Comparison of ENCODE assay signal across 23 mouse cellular contexts in genomic region chr1:43722459-43722858, GRCm38 (mm10). TPM values are rescaled to one million over a fixed set of nuclear protein-coding genes. Genes with fewer than 3 reads are reported as not detected.
DNase-seq lines count a peak whose midpoint lies in the region; TF ChIP-seq lines count a peak whose summit lies in the region.
"Had no signal": no experiment of that assay in that cellular context is flagged by ENCODE, and none has a peak within 500 bp of the region (broad histone marks: within the 10 kb centered on the region; RNA-seq: fewer than 3 reads in every experiment).

No protein-coding gene starts in this region.

- no peak for TF ChIP-seq POLR2A in myocyte (IDR thresholded peaks at IDR 0.05; ENCODE audit: insufficient read length, low read depth)

- no peak overlapping the region for H3K4me2 ChIP-seq in myocyte (ENCODE audit: low read depth)

- H3K27me3 ChIP-seq in myocyte (ENCODE audit: control insufficient read depth, insufficient read depth, insufficient read length) = no peaks in the 10 kb centered on the region
- H3K27me3 ChIP-seq: CH12.LX, Patski had no signal

- no peak overlapping the region for H3ac ChIP-seq in myocyte (ENCODE audit: control insufficient read depth, insufficient read length)

- no peaks in the 10 kb centered on the region for H3K79me2 ChIP-seq in myocyte (ENCODE audit: control insufficient read depth, insufficient read depth)

- peak; percentile 15 for DNase-seq in 3134 (ENCODE audit: extremely low read depth, insufficient read length, low spot score)
- peak; percentile 18 for DNase-seq in 3T3-L1 (ENCODE audit: low read depth, low spot score)
- no peak for DNase-seq in lung, postnatal 25 days (ENCODE audit: low spot score)
- DNase-seq in lung, postnatal 14 days = no peak
- no peak for DNase-seq in cerebellum, postnatal 4 days (ENCODE audit: low spot score in 2 of 2)
- DNase-seq: adrenal gland, adult 2 months; adrenal gland, adult 8-10 months; adrenal gland, postnatal 10 days; adrenal gland, postnatal 14 days; adrenal gland, postnatal 25 days; adrenal gland, postnatal 36 days; B cell, adult 2 months; cerebellum, adult 11 months; cerebellum, adult 11-12 months; cerebellum, adult 18-20 months; cerebellum, adult 2 months; cerebellum, adult 8-10 months had no signal

- no peaks in the 10 kb centered on the region for H3K36me3 ChIP-seq in myocyte (ENCODE audit: control insufficient read depth, insufficient read depth)
- H3K36me3 ChIP-seq: G1E had no signal

- no peak overlapping the region for H3K4me3 ChIP-seq in myocyte

TF ChIP-seq in myocyte, 11 proteins besides CTCF, POLR2A, EP300 and RAD21:
- TF ChIP-seq TCF3 (IDR thresholded peaks at IDR 0.05; ENCODE audit: insufficient read length, low read depth) (peak; percentile 5), POLR2AphosphoS2 (IDR thresholded peaks at IDR 0.05; ENCODE audit: insufficient read length, low read depth) (no peak), MYOD1 (IDR thresholded peaks at IDR 0.05; ENCODE audit: control insufficient read depth in 1 of 3, insufficient read length in 2 of 3, low read depth in 2 of 3) (peak in 2 of 3 experiments; percentile 55 to 75)

RNA-seq across cellular contexts. Expression of gene 1500015O10Rik, which starts 7.9 kb away (rescaled TPM):
- polyA plus RNA-seq in myocyte (2012; fragmentation: generic; extraction: Trizol) = 7.2 TPM
- polyA plus RNA-seq: activated CD4-positive, CD25-positive, alpha-beta regulatory T cell, adult 4 months; CD4-positive, CD25-positive, alpha-beta regulatory T cell, adult 4 months; G1E had no signal

Comparison
In these comparisons a context has a peak if more than half of its experiments do, and no peak if none do; other contexts are left out.
1. DNase-seq: peak in 3134 (single experiment) and 3T3-L1 (single experiment); none in lung, postnatal 25 days (single experiment), lung, postnatal 14 days (single experiment) and cerebellum, postnatal 4 days (0 of 2).